Mouse (Mus musculus): ENCODE results near the gene A630095N17Rik.

A630095N17Rik gene

GRCm38 (mm10) chr1:75231664-75232152, at the start of gene A630095N17Rik:
Gene A630095N17Rik (minus strand): TSS chr1:75232102.
- DNase-seq: no peak

GRCm38 (mm10) chr1:75278228-75278627, 46.3 kb upstream of the A630095N17Rik start, which contains the start of gene Resp18:
Gene Resp18 (minus strand): TSS chr1:75278415.
- DNase-seq: no peak

DNA sequence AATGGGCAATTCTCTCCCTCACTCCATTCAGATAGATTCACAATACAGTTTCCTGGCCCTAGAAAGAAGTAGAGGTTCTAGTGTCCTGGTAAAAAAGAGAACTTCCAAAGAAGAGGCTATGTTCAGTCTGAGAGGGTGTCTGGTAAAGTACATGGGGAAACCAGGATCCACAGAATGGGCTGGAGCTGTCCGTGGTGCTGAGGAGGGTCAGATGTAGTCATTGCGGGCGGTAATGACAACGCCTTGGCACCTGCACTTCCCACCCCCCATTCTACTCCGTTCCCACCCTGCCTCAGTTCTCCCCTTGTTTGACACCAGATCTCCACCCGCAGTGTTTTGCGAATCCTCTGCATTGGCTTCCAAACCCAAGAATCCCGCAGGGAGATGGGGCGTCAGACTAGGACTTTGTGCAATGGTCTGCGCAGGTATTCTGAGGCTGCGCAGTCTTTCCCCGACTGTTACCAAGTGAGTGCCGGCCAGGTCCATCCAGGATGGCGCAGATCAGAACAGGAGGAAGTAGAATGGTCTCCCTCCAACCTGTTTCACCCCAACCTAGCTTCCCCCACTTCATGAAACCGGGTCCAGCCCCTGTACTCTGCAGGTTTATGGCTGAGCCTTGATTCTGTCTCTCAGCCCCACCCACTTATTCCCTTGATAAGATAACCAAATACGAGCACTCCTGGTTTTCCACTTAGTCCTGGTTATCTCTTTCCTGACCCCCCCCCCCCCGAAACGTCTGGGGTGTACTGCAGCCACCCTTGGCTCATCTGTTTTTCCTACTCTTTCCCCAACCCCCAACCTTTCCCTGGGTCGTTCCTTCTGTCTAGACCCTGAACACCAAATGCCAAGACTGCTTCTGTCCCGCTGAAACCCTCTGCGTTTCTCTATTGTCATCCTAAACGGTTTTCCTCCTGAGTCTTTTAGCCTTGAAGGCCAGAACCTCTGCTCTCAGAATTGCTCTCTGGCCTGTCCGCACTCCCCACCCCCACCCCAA, 45.6 kb upstream of the A630095N17Rik start:
- DNase-seq: peak; percentile 35

DNA sequence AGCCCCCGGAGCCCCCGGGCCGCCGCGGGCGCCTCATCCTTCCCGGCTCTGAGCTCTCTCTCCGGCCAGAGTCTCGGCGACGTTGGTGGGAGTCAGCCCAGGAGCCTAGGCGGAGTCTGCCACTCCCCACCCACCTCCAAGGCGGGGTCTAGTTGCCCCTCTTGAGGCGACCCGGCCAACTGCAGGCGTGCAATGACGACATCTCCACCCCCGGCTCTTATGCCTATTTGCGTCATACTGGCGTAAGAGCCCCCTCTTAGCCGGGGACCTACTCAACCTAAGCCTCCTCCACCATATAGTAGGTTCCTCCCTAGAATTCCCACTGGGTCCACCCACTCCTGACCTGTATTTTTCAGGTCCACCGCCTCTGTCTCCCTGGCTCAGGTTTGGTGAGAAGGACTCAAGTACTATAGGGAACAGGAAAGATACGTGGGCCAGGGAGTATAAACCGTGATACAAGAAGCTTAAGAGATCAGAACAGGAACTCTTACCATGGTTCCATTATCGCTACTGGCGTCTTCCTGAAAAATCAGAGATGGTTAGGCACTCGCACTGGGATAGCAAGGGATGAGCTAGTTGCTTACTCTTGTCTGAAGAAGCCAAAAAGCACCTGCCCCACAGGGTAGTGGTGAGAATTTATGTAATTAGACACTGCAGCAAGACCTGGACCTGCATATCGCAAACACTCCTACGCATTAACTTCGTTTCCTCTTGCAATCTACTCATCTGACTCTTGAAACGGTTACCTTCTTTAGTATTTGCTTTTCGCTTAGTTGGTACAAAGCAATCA, 32.4 kb upstream of the A630095N17Rik start, which contains the start of gene Ptprn:
Gene Ptprn (minus strand): TSS at position 412 of the 790 bp plus-strand sequence.
- DNase-seq: peak; percentile 62

GRCm38 (mm10) chr1:75262969-75263951, 31.4 kb upstream of the A630095N17Rik start:
- DNase-seq: peak; percentile 61

- no peak for DNase-seq
Measured at GRCm38 (mm10) chr1:75261278-75261677, 29.4 kb upstream of the A630095N17Rik start.

DNA sequence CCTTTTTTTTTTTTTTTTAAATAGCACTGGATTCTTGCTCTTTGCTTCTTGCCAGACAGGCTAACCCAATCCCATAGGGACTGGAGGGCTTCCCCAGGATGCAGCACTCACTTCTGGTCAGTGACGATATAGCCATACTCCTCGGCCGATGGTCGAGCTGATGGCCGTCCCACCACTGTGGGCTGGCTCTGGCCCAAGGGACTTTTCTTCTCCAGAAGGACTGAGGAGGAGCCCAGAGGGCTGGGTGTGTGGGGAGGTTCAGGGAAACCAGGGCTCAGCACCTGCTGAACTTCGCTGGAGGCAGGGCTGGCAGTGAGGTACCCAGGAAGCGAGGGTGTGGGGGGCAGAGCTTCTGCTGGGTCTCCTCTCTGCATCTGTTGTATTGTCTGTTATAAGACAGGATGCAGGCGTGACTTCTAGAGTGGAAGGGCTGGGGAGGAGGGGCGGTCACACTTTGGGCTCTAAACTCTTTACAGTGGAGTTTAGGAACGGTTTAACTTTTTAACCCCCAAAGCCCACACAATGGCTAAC, 23.7 kb upstream of the A630095N17Rik start:
- no peak for DNase-seq

- no peak for DNase-seq
Measured at GRCm38 (mm10) chr1:75254625-75255013, 22.7 kb upstream of the A630095N17Rik start.

DNA sequence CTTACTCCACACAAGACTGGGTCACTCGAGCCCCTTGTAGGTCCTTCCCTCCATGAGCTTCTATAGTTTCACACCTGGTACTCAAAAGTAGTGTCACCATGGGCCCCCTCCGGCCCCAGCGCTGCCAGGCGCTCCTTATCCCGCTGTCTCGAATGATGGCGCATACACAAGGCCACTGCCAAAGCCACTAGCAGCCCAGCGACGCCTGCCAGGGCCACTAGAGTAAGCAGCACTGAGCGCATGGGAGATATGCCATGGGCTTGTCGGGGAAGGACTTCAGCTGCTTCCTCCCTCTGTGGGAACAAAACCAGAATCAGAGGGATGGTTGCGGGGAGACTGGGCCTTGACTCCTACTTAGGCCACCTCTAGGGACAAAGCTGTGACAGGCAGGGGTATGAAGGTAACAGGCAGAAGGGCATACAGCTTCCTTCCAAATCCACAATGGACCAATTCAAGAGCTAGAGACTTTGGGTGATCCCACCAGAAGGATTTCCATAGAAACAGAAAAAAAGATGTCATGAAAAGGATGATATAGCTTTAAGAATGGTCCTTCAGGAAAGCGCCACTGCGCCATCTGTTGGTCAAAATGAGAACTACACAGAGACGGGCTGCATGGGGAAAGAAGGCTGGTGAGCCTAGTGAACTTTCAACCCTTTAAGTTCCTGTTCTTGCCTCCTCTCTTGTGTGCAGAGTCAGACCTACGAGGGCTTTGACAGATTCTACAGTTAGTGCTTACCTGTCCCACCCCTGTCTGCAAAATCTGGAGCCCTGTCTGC, 22.1 kb upstream of the A630095N17Rik start:
- DNase-seq: peak; percentile 94

GRCm38 (mm10) chr1:75253029-75253428, 21.1 kb upstream of the A630095N17Rik start:
- DNase-seq: no peak

GRCm38 (mm10) chr1:75252308-75252707, 20.4 kb upstream of the A630095N17Rik start:
- no peak for DNase-seq

GRCm38 (mm10) chr1:75251112-75251970, 19.4 kb upstream of the A630095N17Rik start:
- peak; percentile 55 for DNase-seq

DNA sequence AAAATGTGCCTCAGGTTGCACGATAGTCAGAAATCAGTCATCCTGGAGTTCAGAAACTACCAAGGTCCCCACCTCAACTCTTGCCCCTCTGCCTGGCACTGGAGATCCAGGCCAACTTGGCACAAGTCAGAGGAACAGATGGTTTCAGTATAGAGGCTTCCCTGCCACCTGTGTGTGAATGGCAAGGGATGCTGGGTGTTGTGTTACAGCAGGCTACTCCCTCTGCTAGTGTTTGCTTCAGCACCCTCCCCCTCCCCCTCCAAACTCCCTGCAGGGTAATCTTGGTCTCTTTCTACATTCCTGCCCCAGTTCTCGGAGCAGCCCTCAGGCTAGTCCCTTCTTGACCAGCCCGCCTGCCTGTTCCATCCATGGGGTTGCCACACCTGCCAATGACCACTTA, 18.6 kb upstream of the A630095N17Rik start:
- DNase-seq: no peak

GRCm38 (mm10) chr1:75248041-75248772, 16.3 kb upstream of the A630095N17Rik start:
- no peak for DNase-seq

DNA sequence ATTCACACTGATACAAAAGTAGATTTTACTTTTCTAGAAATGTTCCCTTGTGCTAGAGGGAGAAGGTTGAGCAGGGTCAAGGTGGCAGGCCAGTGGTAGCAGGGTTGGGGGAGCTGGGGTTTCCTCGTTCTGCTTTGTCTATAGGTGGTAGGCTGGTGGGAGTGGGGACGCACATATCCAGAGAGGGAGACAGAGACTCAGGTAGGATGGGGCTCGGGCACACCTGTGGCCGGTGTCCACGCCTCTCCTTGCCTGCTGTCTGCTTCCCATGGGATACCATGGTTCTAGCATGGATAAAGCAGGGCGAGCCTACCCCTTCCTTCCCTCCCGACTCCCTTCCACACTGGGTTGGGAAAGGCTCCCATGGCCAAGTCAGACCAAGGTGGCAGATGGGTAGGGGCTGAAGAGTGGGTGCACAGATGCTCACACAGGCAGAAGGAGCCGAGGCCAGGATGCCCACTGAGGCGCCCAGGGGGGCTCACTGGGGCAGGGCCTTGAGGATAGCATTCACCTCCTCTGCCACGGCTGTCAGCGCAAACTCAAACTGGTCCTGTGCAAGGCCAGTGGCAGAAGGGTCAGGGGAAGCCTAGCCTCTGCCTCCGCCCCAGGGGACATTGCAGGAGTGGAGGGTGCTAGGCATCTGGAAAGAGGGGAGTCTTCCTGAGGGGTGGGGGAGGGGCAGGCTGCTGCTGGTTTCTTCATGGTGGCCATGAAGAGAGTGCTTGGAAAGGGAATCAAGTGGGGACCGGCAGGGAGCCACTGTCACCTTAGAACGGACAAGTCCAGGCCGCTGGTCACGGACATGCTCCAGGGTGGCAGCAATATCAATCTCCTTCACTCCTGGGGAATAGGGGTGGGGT, 15.4 kb upstream of the A630095N17Rik start:
- no peak for DNase-seq

- no peak for DNase-seq
Measured at GRCm38 (mm10) chr1:75244836-75245235, 12.9 kb upstream of the A630095N17Rik start.

GRCm38 (mm10) chr1:75244175-75244826, 12.4 kb upstream of the A630095N17Rik start:
- DNase-seq: no peak

GRCm38 (mm10) chr1:75243411-75243810, 11.5 kb upstream of the A630095N17Rik start:
- no peak for DNase-seq
